Mouse (Mus musculus) bone marrow macrophage, adult 2 months (primary cell): ENCODE measurements around the gene Ncoa7.

Experiments used
- CTCF ChIP-seq: IDR thresholded peaks from 2 replicates; pipeline ENCODE4 v1.5.1; 2012; ENCODE audit warnings: low read depth, mild to moderate bottlenecking, low read length, moderate library complexity
- POLR2A ChIP-seq: IDR thresholded peaks from 2 replicates; pipeline ENCODE4 v1.6.1; 2012; ENCODE audit warnings: mild to moderate bottlenecking, low read depth, low read length, borderline replicate concordance

DNA sequence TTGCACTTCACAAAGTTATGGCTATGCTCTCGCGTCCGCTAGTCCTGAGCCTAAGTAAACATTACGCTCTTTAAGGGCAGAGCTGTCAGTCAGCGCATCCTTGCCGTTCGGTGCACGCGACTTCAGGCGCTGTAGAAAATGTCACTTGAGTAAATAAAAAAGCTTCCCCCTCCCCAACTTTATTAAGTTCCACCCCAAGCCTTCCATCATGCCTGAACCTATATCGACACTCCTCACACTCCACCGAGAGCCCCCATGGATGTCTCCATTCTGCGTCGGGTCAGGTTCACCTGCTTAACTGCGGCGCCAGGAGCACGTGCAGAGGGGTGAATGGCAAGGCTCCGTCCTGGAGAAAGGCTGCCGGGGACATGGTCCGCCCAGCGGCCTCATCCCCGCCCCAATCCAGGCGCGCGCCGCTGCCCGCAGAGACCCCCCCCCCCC lies 203.0 kb downstream of the Ncoa7 start:
- no peak for TF ChIP-seq CTCF
- TF ChIP-seq POLR2A = no peak
